Mouse (Mus musculus) Patski (cell line): ENCODE results near the gene Mob1b. TPM values are rescaled to one million over a fixed set of nuclear protein-coding genes. Genes with fewer than 3 reads are reported as not detected.

Experiments used
- ATAC-seq: fragments of 100-300 bp; one replicate; pipeline ENCODE4 v1.8.0; 2021
- CTCF ChIA-PET: fragments of 350-600 bp; sonication (Branson Sonifier 250); formaldehyde crosslinking; loops from one replicate; lab custom pipeline; 2022; ENCODE audit warnings: inconsistent platforms; lab: Charles Lee
- POLR2A ChIA-PET: fragments of 350-600 bp; sonication (Branson Sonifier 250); formaldehyde crosslinking; loops from one replicate; lab custom pipeline; 2022; ENCODE audit warnings: antibody characterized with exemption, inconsistent platforms; lab: Charles Lee
- DNase-seq: peaks from one replicate; pipeline ENCODE4 v3.0.0-alpha.2; 2011; ENCODE audit warnings: low read depth, low spot score
- H3K27me3 ChIP-seq: fragments of 371-371 bp; one replicate; pipeline ENCODE4 v1.5.1; 2021
- CTCF ChIP-seq: fragments of 100-300 bp; IDR thresholded peaks from one replicate; pipeline ENCODE4 v1.5.1; 2021
- in situ Hi-C: fragments of 300-500 bp; cut with MboI; formaldehyde crosslinking; loops from 3 replicates; pipeline ENCODE4 v1.11.1; 2018; ENCODE audit warnings: low pct_unique_long_range_greater_than_20kb, mixed read lengths
- polyA plus RNA-seq: library from polyadenylated mRNA; unstranded; gene quantifications from one replicate; pipeline ENCODE4 v1.2.3, GENCODE M21; 2021

Mob1b gene
- polyA plus RNA-seq, 1 experiment from 2014 or later = 23.9 TPM

GRCm38 (mm10) chr5:88796588-88796987 lies 75.9 kb downstream of the Mob1b start:
- DNase-seq = no peak
- ATAC-seq = no peak
- in situ Hi-C loops = no loop called here
- ChIA-PET POLR2A (interaction anchor here (0.6 kb wide), 1 partner anchor 14 kb away, joined by 4 read pairs; no protein-coding TSS in a partner anchor), CTCF (no interaction called here)
- peaks cover 16% of the 10 kb centered on the region for H3K27me3 ChIP-seq
- no peak for TF ChIP-seq CTCF

GRCm38 (mm10) chr5:88797121-88797520 lies 76.5 kb downstream of the Mob1b start:
- ATAC-seq = no peak

GRCm38 (mm10) chr5:88805616-88806015 lies 85.0 kb downstream of the Mob1b start:
- H3K27me3 ChIP-seq = peaks cover 21% of the 10 kb centered on the region
- in situ Hi-C loops = no loop called here

More at GRCm38 (mm10) chr5:88797121-88797520, 76.5 kb downstream of the Mob1b start:
- no peak for TF ChIP-seq CTCF
- in situ Hi-C loops = no loop called here
- H3K27me3 ChIP-seq = peaks cover 16% of the 10 kb centered on the region
- ChIA-PET POLR2A (interaction anchor here (0.7 kb wide), 1 partner anchor 597 kb away, joined by 3 read pairs; no protein-coding TSS in a partner anchor), CTCF (no interaction called here)
- DNase-seq = no peak

GRCm38 (mm10) chr5:88806278-88806677 lies 85.6 kb downstream of the Mob1b start:
- CTCF ChIA-PET = interaction anchor here (1.2 kb wide), 1 partner anchor 11 kb away, joined by 4 read pairs; no protein-coding TSS in a partner anchor
- no peak for DNase-seq
- in situ Hi-C loops = no loop called here
- no peak for TF ChIP-seq CTCF
- POLR2A ChIA-PET = no interaction called here
- ATAC-seq = no peak
- peaks cover 25% of the 10 kb centered on the region for H3K27me3 ChIP-seq

More at GRCm38 (mm10) chr5:88805616-88806015, 85.0 kb downstream of the Mob1b start:
- POLR2A ChIA-PET = no interaction called here
- no peak for ATAC-seq
- TF ChIP-seq CTCF = no peak
- CTCF ChIA-PET = interaction anchor here (1.2 kb wide), 1 partner anchor 11 kb away, joined by 4 read pairs; no protein-coding TSS in a partner anchor
- no peak for DNase-seq

GRCm38 (mm10) chr5:88807342-88807741 lies 86.7 kb downstream of the Mob1b start:
- POLR2A ChIA-PET = interaction anchor here (0.7 kb wide), 1 partner anchor 86 kb away, joined by 3 read pairs; no protein-coding TSS in a partner anchor
- in situ Hi-C loops = no loop called here
- ATAC-seq = no peak

GRCm38 (mm10) chr5:88813188-88813587 lies 92.5 kb downstream of the Mob1b start:
- ChIA-PET CTCF (no interaction called here), POLR2A (no interaction called here)
- ATAC-seq = no peak
- no peak for DNase-seq
- in situ Hi-C loops = no loop called here
- peaks cover 37% of the 10 kb centered on the region for H3K27me3 ChIP-seq
- no peak for TF ChIP-seq CTCF

More at GRCm38 (mm10) chr5:88807342-88807741, 86.7 kb downstream of the Mob1b start:
- DNase-seq = no peak
- CTCF ChIA-PET = no interaction called here
- peaks cover 30% of the 10 kb centered on the region for H3K27me3 ChIP-seq
- no peak for TF ChIP-seq CTCF

Other genes starting within 250 kb of the Mob1b start
- not detected for gene Enam, start 232.9 kb upstream of the Mob1b start, polyA plus RNA-seq
- 0.23 TPM for gene Jchain, start 193.0 kb upstream of the Mob1b start, polyA plus RNA-seq
- 78.9 TPM for gene Utp3, start 166.4 kb upstream of the Mob1b start, polyA plus RNA-seq
- 17.4 TPM for gene Rufy3, start 155.8 kb upstream of the Mob1b start, polyA plus RNA-seq
- 127 TPM for gene Grsf1, start 44.7 kb upstream of the Mob1b start, polyA plus RNA-seq
- 15.0 TPM for gene Dck, start 44.1 kb downstream of the Mob1b start, polyA plus RNA-seq
- gene Slc4a4, start 166.0 kb downstream of the Mob1b start, polyA plus RNA-seq = 6.8 TPM